Mouse (Mus musculus) midbrain, postnatal 0 days (tissue): ENCODE data around the gene Lpar1. TPM values are rescaled to one million over a fixed set of nuclear protein-coding genes. Genes with fewer than 3 reads are reported as not detected.

ENCODE experiments used
- ATAC-seq: fragments of 200-750 bp; cut with Nextera tagmentation; 2 replicates; pipeline ENCODE4 v1.8.0; 2017; ENCODE audit warnings: moderate number of reproducible peaks, mild to moderate bottlenecking, moderate TSS enrichment, moderate library complexity; ENCODE audit not compliant: low FRiP score
- DNase-seq: peaks from one replicate; pipeline ENCODE4 v3.0.0-alpha.2; 2015; ENCODE audit warnings: low spot score
- H3K27ac ChIP-seq: fragments of 300-500 bp; sonication (generic); 2 replicates; pipeline ENCODE4 v1.5.1; 2014; ENCODE audit warnings: low read depth, mild to moderate bottlenecking, low read length, mixed read lengths
- H3K27me3 ChIP-seq: fragments of 300-500 bp; sonication (generic); 2 replicates; pipeline ENCODE4 v1.6.1; 2014; ENCODE audit warnings: low read length, control low read depth, mixed read lengths; ENCODE audit not compliant: insufficient read depth
- H3K36me3 ChIP-seq: fragments of 300-500 bp; sonication (generic); 2 replicates; pipeline ENCODE4 v1.6.1; 2014; ENCODE audit warnings: low read length, control low read depth, mixed read lengths; ENCODE audit not compliant: insufficient read depth
- H3K4me1 ChIP-seq: fragments of 300-500 bp; sonication (generic); 2 replicates; pipeline ENCODE4 v1.6.1; 2014; ENCODE audit warnings: mild to moderate bottlenecking, control low read depth, antibody characterized with exemption, low read length, mixed read lengths; ENCODE audit not compliant: insufficient read depth
- H3K4me2 ChIP-seq: fragments of 300-500 bp; sonication (generic); 2 replicates; pipeline ENCODE4 v1.6.1; 2014; ENCODE audit warnings: low read depth, mild to moderate bottlenecking, low read length, mixed read lengths; ENCODE audit not compliant: poor library complexity, severe bottlenecking
- H3K4me3 ChIP-seq: fragments of 300-500 bp; sonication (generic); 2 replicates; pipeline ENCODE4 v1.5.1; 2014; ENCODE audit warnings: low read depth, mild to moderate bottlenecking, low read length, moderate library complexity
- H3K9ac ChIP-seq: fragments of 300-500 bp; sonication (generic); replicated peaks from 2 replicates; pipeline ENCODE4 v1.6.1; 2014; ENCODE audit warnings: mild to moderate bottlenecking, low read length, moderate library complexity, mixed read lengths; ENCODE audit not compliant: poor library complexity, severe bottlenecking
- H3K9me3 ChIP-seq: fragments of 300-500 bp; sonication (generic); 2 replicates; pipeline ENCODE4 v1.6.1; 2016; ENCODE audit warnings: low read length, control low read depth
- CTCF ChIP-seq: IDR thresholded peaks from 2 replicates; pipeline ENCODE4 v1.5.1; 2016; ENCODE audit warnings: antibody characterized with exemption, mild to moderate bottlenecking
- WGBS: fragments of 180-500 bp; shearing (Covaris S2); extraction: QIAGEN DNeasy Blood & Tissue Kit; methylation state at CpG from one replicate; pipeline ENCODE4 v1.1.7; 2014; 5-methylcytosine and 5-hydroxymethylcytosine counted together
- polyA plus RNA-seq: library from polyadenylated mRNA; unstranded; fragments of >200 nt; fragmentation: Nextera tagmentation; extraction: Ambion mirVana; gene quantifications from 2 replicates; pipeline ENCODE4 v1.2.1, GENCODE M21; 2015
- total RNA-seq: library from RNA; depleted of rRNA; stranded (reverse); fragments of >200 nt; gene quantifications from 2 replicates; pipeline ENCODE4 v1.2.3, GENCODE M21; 2014

The Lpar1 gene
- total and polyA plus RNA-seq, 2 experiments from 2014 or later, result 19.1 to 28.7 TPM

DNA sequence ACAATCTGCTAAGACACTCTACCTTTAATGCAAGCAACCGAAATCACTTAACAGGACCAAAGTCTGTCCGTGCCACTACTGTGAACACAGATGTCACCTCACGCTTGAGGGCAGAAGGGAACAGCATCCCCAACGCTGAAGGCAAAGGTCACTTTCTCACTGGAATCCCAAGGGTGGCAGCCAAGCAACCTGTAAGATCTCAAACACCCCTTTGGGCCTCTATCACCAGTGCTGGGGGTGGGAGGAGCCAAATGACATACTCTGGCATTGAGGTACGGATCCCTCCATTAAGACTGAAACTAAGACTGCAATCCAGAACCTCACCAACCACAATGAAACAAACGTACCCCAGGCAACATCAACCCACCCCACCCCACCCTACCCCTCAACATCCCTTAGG lies 55.0 kb downstream of the Lpar1 start:
- ATAC-seq (no peak), DNase-seq (no peak)
- TF ChIP-seq CTCF, result no peak
- H3K27ac ChIP-seq, result no peak overlapping the region
- H3K9ac ChIP-seq, result no peak overlapping the region
- H3K4me2 ChIP-seq, result no peak overlapping the region
- H3K4me3 ChIP-seq, result no peak overlapping the region
- H3K4me1 ChIP-seq, result no peaks in the 10 kb centered on the region
- H3K27me3 ChIP-seq, result no peaks in the 10 kb centered on the region
- 73% methylated on average over 6 of the region's 6 CpGs for WGBS
- H3K9me3 ChIP-seq, result no peaks in the 10 kb centered on the region
- H3K36me3 ChIP-seq, result no peaks in the 10 kb centered on the region

DNA sequence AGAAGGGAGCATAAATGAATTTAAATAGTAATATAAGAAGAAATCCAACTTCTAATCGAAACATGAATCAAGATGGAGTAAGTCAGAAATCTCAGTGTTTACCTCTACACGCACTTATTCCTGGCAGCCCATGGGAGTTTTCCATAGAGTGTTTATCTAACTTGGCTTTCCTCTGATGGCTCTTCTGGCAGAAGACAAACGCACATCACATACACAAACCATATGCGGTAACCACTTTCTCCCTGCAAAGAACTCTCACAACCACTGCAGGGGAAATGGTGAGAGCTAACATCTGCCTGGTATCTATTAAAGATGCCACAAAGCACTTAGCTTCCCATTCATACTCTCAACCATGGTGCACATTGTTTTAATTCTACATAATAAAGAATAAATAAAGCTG lies 56.4 kb downstream of the Lpar1 start:
- DNase-seq (no peak), ATAC-seq (no peak)
- Histone ChIP-seq H3K4me3 (no peak overlapping the region), H3K4me1 (no peaks in the 10 kb centered on the region), H3K27ac (no peak overlapping the region), H3K4me2 (no peak overlapping the region), H3K9me3 (no peaks in the 10 kb centered on the region), H3K36me3 (no peaks in the 10 kb centered on the region), H3K27me3 (no peaks in the 10 kb centered on the region), H3K9ac (no peak overlapping the region)
- 86% methylated on average over 4 of the region's 4 CpGs for WGBS
- no peak for TF ChIP-seq CTCF

DNA sequence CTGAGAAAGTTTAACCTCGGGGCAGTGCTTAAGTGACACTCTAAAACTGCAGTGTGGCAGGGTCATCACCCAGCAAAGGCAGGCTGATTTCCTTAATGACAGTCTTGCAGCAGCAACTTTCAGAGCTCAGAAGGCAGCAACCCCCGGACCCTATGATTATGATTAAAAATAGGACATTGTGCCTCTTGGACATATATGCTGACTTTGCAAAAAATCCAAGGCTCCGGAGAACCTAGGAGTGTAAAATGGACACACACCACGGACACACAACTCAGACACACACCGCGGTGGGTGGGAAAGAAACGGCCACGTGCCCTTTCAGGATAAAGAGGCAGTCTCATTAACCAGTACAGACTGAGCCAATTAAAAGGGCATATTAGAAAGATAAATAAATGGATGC lies 57.0 kb downstream of the Lpar1 start:
- no peak for DNase-seq
- 91% methylated on average over 8 of the region's 8 CpGs for WGBS

DNA sequence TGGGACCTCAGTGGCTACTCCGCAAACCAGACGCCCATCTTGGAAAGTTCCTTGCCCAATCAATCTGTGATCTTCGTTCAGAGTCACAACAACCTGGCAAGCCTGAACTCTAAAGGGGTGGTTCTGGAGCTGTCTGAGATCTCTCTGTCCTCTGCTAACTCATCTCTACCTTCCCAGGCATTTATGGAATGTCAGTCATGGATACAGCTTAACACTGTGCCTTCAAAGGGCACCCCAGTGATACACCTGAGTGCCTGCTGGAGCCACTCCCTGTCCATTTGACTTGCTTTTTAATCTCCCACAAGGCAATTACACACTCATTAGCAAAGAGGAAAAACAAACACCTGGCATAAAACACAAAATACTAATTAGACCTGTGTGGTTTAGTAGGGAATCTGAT lies 62.0 kb downstream of the Lpar1 start:
- no peak overlapping the region for H3K9ac ChIP-seq
- no peak overlapping the region for H3K4me2 ChIP-seq
- WGBS, result 66% methylated on average over 3 of the region's 3 CpGs
- TF ChIP-seq CTCF, result no peak
- ATAC-seq, result no peak
- no peak overlapping the region for H3K4me3 ChIP-seq
- no peak for DNase-seq
- H3K36me3 ChIP-seq, result no peaks in the 10 kb centered on the region
- H3K9me3 ChIP-seq, result no peaks in the 10 kb centered on the region
- H3K4me1 ChIP-seq, result no peaks in the 10 kb centered on the region
- no peaks in the 10 kb centered on the region for H3K27me3 ChIP-seq
- H3K27ac ChIP-seq, result no peak overlapping the region

More for the DNA sequence above, 57.0 kb downstream of the Lpar1 start:
- H3K4me2 ChIP-seq, result no peak overlapping the region
- no peak for ATAC-seq
- H3K27me3 ChIP-seq, result no peaks in the 10 kb centered on the region
- no peak overlapping the region for H3K27ac ChIP-seq
- H3K4me3 ChIP-seq, result no peak overlapping the region
- no peaks in the 10 kb centered on the region for H3K36me3 ChIP-seq
- no peak overlapping the region for H3K9ac ChIP-seq
- no peaks in the 10 kb centered on the region for H3K4me1 ChIP-seq
- H3K9me3 ChIP-seq, result no peaks in the 10 kb centered on the region
- no peak for TF ChIP-seq CTCF

DNA sequence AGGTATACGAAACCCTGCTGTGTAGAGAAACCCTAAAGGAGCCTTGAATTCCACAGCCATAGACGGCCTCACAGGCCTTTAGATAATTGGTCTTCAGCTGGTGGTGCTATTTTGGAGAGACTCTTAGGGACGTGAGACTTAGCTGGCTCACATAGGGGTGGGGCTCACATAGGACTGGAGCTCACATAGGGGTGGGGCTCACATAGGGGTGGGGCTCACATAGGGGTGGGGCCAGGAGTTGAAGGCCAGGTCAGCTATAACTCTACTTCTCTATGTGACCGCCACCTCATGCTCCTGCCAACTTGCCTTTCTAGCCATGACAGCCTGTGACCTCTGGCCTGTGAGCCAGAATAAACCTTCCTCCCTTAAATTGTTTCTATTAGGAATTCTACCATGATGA lies 63.3 kb downstream of the Lpar1 start:
- Histone ChIP-seq H3K4me1 (no peaks in the 10 kb centered on the region), H3K4me3 (no peak overlapping the region), H3K4me2 (no peak overlapping the region), H3K36me3 (no peaks in the 10 kb centered on the region), H3K9ac (no peak overlapping the region), H3K9me3 (no peaks in the 10 kb centered on the region), H3K27me3 (no peaks in the 10 kb centered on the region), H3K27ac (no peak overlapping the region)
- 85% methylated on average over 4 of the region's 4 CpGs for WGBS
- ATAC-seq, result peak; percentile 31; the same call in 1 of the 2 replicates
- no peak for DNase-seq
- TF ChIP-seq CTCF, result no peak

DNA sequence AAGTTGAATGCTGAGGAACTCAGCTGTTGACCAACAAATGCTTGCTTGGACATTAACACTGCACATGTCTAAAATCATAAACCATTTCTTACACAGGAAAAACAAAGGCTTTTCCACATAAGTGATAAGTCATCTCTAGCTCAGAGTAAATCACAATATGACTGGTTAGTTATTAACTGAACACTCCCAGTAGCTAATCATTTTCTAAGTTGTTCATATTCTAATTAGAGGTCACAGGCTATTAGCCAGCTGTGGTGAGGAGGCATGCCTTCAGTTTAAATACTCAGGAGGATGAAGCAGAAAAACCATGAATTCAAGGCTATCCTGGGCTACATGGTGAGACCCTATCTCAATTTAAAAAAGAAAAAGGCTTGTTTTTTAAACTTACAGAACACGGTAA lies 75.1 kb downstream of the Lpar1 start:
- H3K9me3 ChIP-seq, result no peaks in the 10 kb centered on the region
- H3K4me1 ChIP-seq, result no peaks in the 10 kb centered on the region
- no peak overlapping the region for H3K27ac ChIP-seq
- H3K36me3 ChIP-seq, result no peaks in the 10 kb centered on the region
- H3K4me3 ChIP-seq, result no peak overlapping the region
- 97% methylated on average over 1 of the region's 1 CpGs for WGBS
- ATAC-seq, result no peak
- H3K27me3 ChIP-seq, result no peaks in the 10 kb centered on the region
- H3K9ac ChIP-seq, result no peak overlapping the region
- no peak overlapping the region for H3K4me2 ChIP-seq
- DNase-seq, result no peak
- no peak for TF ChIP-seq CTCF
